Mouse (Mus musculus) myocyte (in vitro differentiated cells): Measurements from ENCODE around the gene Ptcd1.

Source experiments
- E2F4 ChIP-seq: IDR thresholded peaks from one replicate; pipeline ENCODE4 v1.6.1; 2011; ENCODE audit warnings: mild to moderate bottlenecking, control low read depth, moderate library complexity; ENCODE audit not compliant: insufficient read depth
- MAX ChIP-seq: IDR thresholded peaks from one replicate; pipeline ENCODE4 v1.6.1; 2011; ENCODE audit warnings: low read depth, mild to moderate bottlenecking, control low read depth
- MYOD1 ChIP-seq, 3 experiments: IDR thresholded peaks; one replicate each; pipeline ENCODE4 v1.6.1; 2011; ENCODE audit warnings: control low read depth in 2 of 3, low read depth in 2 of 3, mild to moderate bottlenecking in 2 of 3, moderate library complexity in 1 of 3; ENCODE audit not compliant: insufficient read length in 2 of 3, control insufficient read depth in 1 of 3
- POLR2A ChIP-seq: IDR thresholded peaks from one replicate; pipeline ENCODE4 v1.6.1; 2011; ENCODE audit warnings: low read depth, mild to moderate bottlenecking, control low read depth, moderate library complexity; ENCODE audit not compliant: insufficient read length
- SRF ChIP-seq: IDR thresholded peaks from one replicate; pipeline ENCODE4 v1.6.1; 2011; ENCODE audit warnings: low read depth; ENCODE audit not compliant: control insufficient read depth, insufficient read length
- TCF12 ChIP-seq: IDR thresholded peaks from one replicate; pipeline ENCODE4 v1.6.1; 2011; ENCODE audit warnings: mild to moderate bottlenecking, control low read depth; ENCODE audit not compliant: poor library complexity, insufficient read depth, severe bottlenecking
- TCF3 ChIP-seq: IDR thresholded peaks from one replicate; pipeline ENCODE4 v1.6.1; 2011; ENCODE audit warnings: low read depth, control low read depth; ENCODE audit not compliant: insufficient read length
- USF1 ChIP-seq: IDR thresholded peaks from one replicate; pipeline ENCODE4 v1.6.1; 2011; ENCODE audit warnings: low read depth, mild to moderate bottlenecking, control low read depth, moderate library complexity

DNA sequence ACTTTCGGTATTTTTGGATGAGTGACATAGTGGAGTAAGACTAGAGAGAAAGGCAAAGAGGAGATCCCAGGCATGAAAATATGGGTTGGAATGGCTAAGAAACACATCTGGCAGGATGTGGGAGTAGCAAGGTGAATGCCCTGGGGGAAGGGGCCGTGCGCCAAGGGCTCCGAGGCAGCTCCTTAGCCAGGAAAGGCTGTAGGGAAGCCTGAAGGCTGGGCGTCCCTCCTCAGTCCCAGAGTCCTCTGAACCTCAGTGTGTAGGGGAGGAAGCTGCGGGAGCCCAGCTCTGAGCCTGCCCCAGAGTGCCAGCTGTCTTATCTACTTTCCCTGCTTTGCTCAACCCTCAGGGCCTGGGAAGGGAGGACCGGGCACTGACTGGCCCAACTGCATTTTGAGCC is 46.0 kb downstream of the Ptcd1 start:
- TF ChIP-seq POLR2A = no peak
- no peak for TF ChIP-seq SRF
- no peak for TF ChIP-seq E2F4
- no peak for TF ChIP-seq USF1
- no peak for TF ChIP-seq MYOD1 (IDR thresholded peaks at IDR 0.05; ENCODE audit: control insufficient read depth in 1 of 3, insufficient read length in 2 of 3, low read depth in 2 of 3)
- no peak for TF ChIP-seq MAX
- TF ChIP-seq TCF12 = no peak
- no peak for TF ChIP-seq TCF3
